In the genomic region with DNA sequence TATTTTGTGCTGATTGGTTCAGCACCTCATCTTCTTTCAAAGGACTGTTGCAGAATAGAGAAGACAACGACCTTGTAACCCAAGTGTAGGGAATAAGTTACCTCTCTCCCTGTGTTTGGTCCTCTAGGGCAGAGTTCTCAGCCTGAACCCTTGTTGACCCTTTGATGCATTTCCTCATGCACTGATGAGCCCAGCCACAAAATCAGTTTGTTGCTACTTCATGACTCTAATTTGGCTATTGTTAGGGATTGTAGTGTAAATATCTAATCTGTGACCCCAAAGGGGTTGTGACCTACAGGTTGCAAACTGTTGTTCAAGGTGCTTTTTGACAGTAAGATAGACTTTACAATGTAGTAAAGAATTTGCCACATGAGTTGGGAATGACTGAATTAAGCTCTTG, we compare ENCODE assay signal across 21 mouse cellular contexts. TPM values are rescaled to one million over a fixed set of nuclear protein-coding genes. Genes with fewer than 3 reads are reported as not detected.
A peak's percentile ranks its signal among the peaks of the same experiment; 100 is the strongest.
DNase-seq lines count a peak whose midpoint lies in the region; ATAC-seq and TF ChIP-seq lines count a peak whose summit lies in the region.
"Had no signal": no experiment of that assay in that cellular context is flagged by ENCODE, and none has a peak within 500 bp of the region (broad histone marks: within the 10 kb centered on the region; RNA-seq: fewer than 3 reads in every experiment).

No protein-coding gene starts in this region.

- no peaks in the 10 kb centered on the region for H3K9me3 ChIP-seq in midbrain, embryonic 11.5 days (ENCODE audit: control insufficient read depth, low read length)
- H3K9me3 ChIP-seq in midbrain, embryonic 14.5 days (ENCODE audit: control insufficient read depth, low read length): no peaks in the 10 kb centered on the region
- H3K9me3 ChIP-seq: G1E had no signal

- intact Hi-C loops in heart, adult 2 months (cut with DNase I): no loop called here

- no peak for TF ChIP-seq EP300 in heart, adult 2 months (IDR thresholded peaks at IDR 0.05; ENCODE audit: insufficient read depth, low read depth, low read length)

- no peak for ATAC-seq in midbrain, embryonic 11.5 days (ENCODE audit: low FRiP score)
- ATAC-seq in midbrain, embryonic 14.5 days (ENCODE audit: low FRiP score, low TSS enrichment): no peak
- ATAC-seq: activated CD4-positive, CD25-positive, alpha-beta regulatory T cell, adult 4 months; CD4-positive, CD25-positive, alpha-beta regulatory T cell, adult 4 months; Patski had no signal

- H3K27ac ChIP-seq in heart, adult 2 months: no peak overlapping the region
- H3K27ac ChIP-seq in liver, adult 2 months (replicated peaks; ENCODE audit: insufficient read depth, low read depth, low read length): no peak overlapping the region
- H3K27ac ChIP-seq in midbrain, embryonic 11.5 days (ENCODE audit: low read depth, low read length): no peak overlapping the region
- no peak overlapping the region for H3K27ac ChIP-seq in midbrain, embryonic 14.5 days (replicated peaks; ENCODE audit: low read depth, low read length)

- TF ChIP-seq CTCF in heart, adult 2 months (IDR thresholded peaks at IDR 0.05): no peak
- no peak for TF ChIP-seq CTCF in liver, adult 2 months (IDR thresholded peaks at IDR 0.05; ENCODE audit: low read depth, low read length)

- H3K9ac ChIP-seq in heart, adult 2 months (ENCODE audit: low read depth, low read length): no peak overlapping the region
- H3K9ac ChIP-seq in liver, adult 2 months (ENCODE audit: low read depth, low read length): no peak overlapping the region
- no peak overlapping the region for H3K9ac ChIP-seq in midbrain, embryonic 11.5 days (ENCODE audit: low read length)
- no peak overlapping the region for H3K9ac ChIP-seq in midbrain, embryonic 14.5 days (replicated peaks; ENCODE audit: low read length)

- H3K4me3 ChIP-seq in heart, adult 2 months: no peak overlapping the region
- H3K4me3 ChIP-seq in liver, adult 2 months (ENCODE audit: insufficient read depth, low read depth, low read length): no peak overlapping the region
- no peak overlapping the region for H3K4me3 ChIP-seq in midbrain, embryonic 11.5 days (ENCODE audit: low read depth, low read length)
- no peak overlapping the region for H3K4me3 ChIP-seq in midbrain, embryonic 14.5 days (replicated peaks; ENCODE audit: low read depth, low read length)

- TF ChIP-seq POLR2A in heart, adult 2 months (IDR thresholded peaks at IDR 0.05; ENCODE audit: insufficient read depth, low read depth, low read length): no peak
- TF ChIP-seq POLR2A in liver, adult 2 months (IDR thresholded peaks at IDR 0.05; ENCODE audit: extremely low read depth, insufficient read depth, low read length): no peak

- no peaks in the 10 kb centered on the region; the same call in 1 of the 2 replicates for H3K79me2 ChIP-seq in heart, adult 2 months (replicated peaks; ENCODE audit: control insufficient read depth, insufficient read depth, low read length)
- no peaks in the 10 kb centered on the region for H3K79me2 ChIP-seq in liver, adult 2 months (ENCODE audit: control insufficient read depth, insufficient read depth, low read length)

- H3K27me3 ChIP-seq in heart, adult 2 months (ENCODE audit: control insufficient read depth, insufficient read depth, low read length): no peaks in the 10 kb centered on the region
- H3K27me3 ChIP-seq in liver, adult 2 months (ENCODE audit: control insufficient read depth, insufficient read depth, low read length): no peaks in the 10 kb centered on the region
- no peaks in the 10 kb centered on the region for H3K27me3 ChIP-seq in midbrain, embryonic 11.5 days (ENCODE audit: control insufficient read depth, insufficient read depth, low read length)
- H3K27me3 ChIP-seq in midbrain, embryonic 14.5 days (ENCODE audit: control insufficient read depth, insufficient read depth, low read length): no peaks in the 10 kb centered on the region
- H3K27me3 ChIP-seq: CH12.LX, Patski had no signal

- 84% methylated on average over 1 of the region's 1 CpGs for WGBS in heart, adult 2 months
- WGBS in liver, adult 2 months: 60% methylated on average over 1 of the region's 1 CpGs
- 83% methylated on average over 1 of the region's 1 CpGs for WGBS in midbrain, embryonic 11.5 days
- 84% methylated on average over 1 of the region's 1 CpGs for WGBS in midbrain, embryonic 14.5 days

- H3K4me1 ChIP-seq in heart, adult 2 months (ENCODE audit: control insufficient read depth, insufficient read depth, low read length): no peaks in the 10 kb centered on the region
- H3K4me1 ChIP-seq in liver, adult 2 months (ENCODE audit: control insufficient read depth, insufficient read depth, low read length): no peaks in the 10 kb centered on the region
- H3K4me1 ChIP-seq in midbrain, embryonic 11.5 days (ENCODE audit: control insufficient read depth, insufficient read depth, low read length): no peaks in the 10 kb centered on the region
- no peaks in the 10 kb centered on the region for H3K4me1 ChIP-seq in midbrain, embryonic 14.5 days (ENCODE audit: control insufficient read depth, insufficient read depth, low read length)

- no peak overlapping the region for H3K4me2 ChIP-seq in midbrain, embryonic 11.5 days
- no peak overlapping the region for H3K4me2 ChIP-seq in midbrain, embryonic 14.5 days (ENCODE audit: low read length)

- H3K36me3 ChIP-seq in heart, adult 2 months (ENCODE audit: control insufficient read depth, insufficient read depth, low read length): no peaks in the 10 kb centered on the region
- H3K36me3 ChIP-seq in liver, adult 2 months (ENCODE audit: control insufficient read depth, insufficient read depth, low read length): peaks cover 14% of the 10 kb centered on the region
- no peaks in the 10 kb centered on the region for H3K36me3 ChIP-seq in midbrain, embryonic 11.5 days (ENCODE audit: control insufficient read depth, insufficient read depth, low read length)
- H3K36me3 ChIP-seq in midbrain, embryonic 14.5 days (ENCODE audit: control insufficient read depth, insufficient read depth, low read length): peaks cover 9% of the 10 kb centered on the region; the same call in 1 of the 2 replicates

- peak; percentile 61 for DNase-seq in heart, adult 11 months
- no peak for DNase-seq in heart, adult 2 months
- peak; percentile 9 for DNase-seq in liver, adult 2 months (ENCODE audit: extremely low read depth, low read depth, low spot score)
- DNase-seq in liver: no peak
- peak; percentile 57 for DNase-seq in midbrain, embryonic 11.5 days (ENCODE audit: low spot score, missing footprints)
- DNase-seq in midbrain, embryonic 14.5 days: no peak
- DNase-seq: adrenal gland, adult 2 months; adrenal gland, adult 8-10 months; adrenal gland, postnatal 10 days; adrenal gland, postnatal 14 days; adrenal gland, postnatal 25 days; adrenal gland, postnatal 36 days; B cell, adult 2 months; cerebellum, adult 11 months; cerebellum, adult 11-12 months; cerebellum, adult 18-20 months had no signal

RNA-seq across cellular contexts. Expression of gene Pphln1, which starts 55.1 kb away (rescaled TPM):
- 10 to 100 TPM; 20.9 to 21.6 TPM for total RNA-seq in heart, adult 2 months (2021)
- polyA plus RNA-seq in heart, adult 2 months (2012; rRNA removed): 6.0 and 10.3 TPM in 2 replicates
- 11.4 and 11.7 TPM in 2 replicates for total RNA-seq in liver, adult 2 months (2014; rRNA removed)
- polyA plus RNA-seq in liver, adult 2 months (2012; rRNA removed): 4.2 TPM in 2 replicates
- polyA plus RNA-seq in midbrain, embryonic 11.5 days (2014; fragmentation: Nextera tagmentation; extraction: Ambion mirVana): 62.5 and 66.3 TPM in 2 replicates
- 35.4 and 38.5 TPM in 2 replicates for polyA plus RNA-seq in midbrain, embryonic 14.5 days (2014; fragmentation: Nextera tagmentation; extraction: Ambion mirVana)

RNA-seq across cellular contexts. Expression of gene Zcrb1, which starts 55.2 kb away (rescaled TPM):
- 10 to 100 TPM; 89.3 to 97.3 TPM for total RNA-seq in heart, adult 2 months (2021)
- 33.0 and 52.7 TPM in 2 replicates for polyA plus RNA-seq in heart, adult 2 months (2012; rRNA removed)
- total RNA-seq in liver, adult 2 months (2014; rRNA removed): 22.5 and 28.0 TPM in 2 replicates
- polyA plus RNA-seq in liver, adult 2 months (2012; rRNA removed): 12.0 TPM in 2 replicates
- 163 and 179 TPM in 2 replicates for polyA plus RNA-seq in midbrain, embryonic 11.5 days (2014; fragmentation: Nextera tagmentation; extraction: Ambion mirVana)
- 148 and 157 TPM in 2 replicates for polyA plus RNA-seq in midbrain, embryonic 14.5 days (2014; fragmentation: Nextera tagmentation; extraction: Ambion mirVana)

Comparison
In these comparisons a context has a peak if more than half of its experiments do, and no peak if none do; other contexts are left out.
1. DNase-seq: peak in heart, adult 11 months (single experiment), liver, adult 2 months (single experiment) and midbrain, embryonic 11.5 days (single experiment); none in heart, adult 2 months (0 of 2), liver (single experiment) and midbrain, embryonic 14.5 days (single experiment).